Mouse (Mus musculus): Measurements from ENCODE around the gene Plppr2.

GRCm38 (mm10) chr9:21934021-21934420, 2.8 kb upstream of the Plppr2 start:
- TF ChIP-seq EP300 (IDR thresholded peaks at IDR 0.05; ENCODE audit: low read depth): no peak
- no peak for TF ChIP-seq CTCF (IDR thresholded peaks at IDR 0.05; ENCODE audit: low read depth)

All from liver, embryonic 14.5 days (tissue).